ENCODE assay signal across 9 mouse cellular contexts in the genomic region with DNA sequence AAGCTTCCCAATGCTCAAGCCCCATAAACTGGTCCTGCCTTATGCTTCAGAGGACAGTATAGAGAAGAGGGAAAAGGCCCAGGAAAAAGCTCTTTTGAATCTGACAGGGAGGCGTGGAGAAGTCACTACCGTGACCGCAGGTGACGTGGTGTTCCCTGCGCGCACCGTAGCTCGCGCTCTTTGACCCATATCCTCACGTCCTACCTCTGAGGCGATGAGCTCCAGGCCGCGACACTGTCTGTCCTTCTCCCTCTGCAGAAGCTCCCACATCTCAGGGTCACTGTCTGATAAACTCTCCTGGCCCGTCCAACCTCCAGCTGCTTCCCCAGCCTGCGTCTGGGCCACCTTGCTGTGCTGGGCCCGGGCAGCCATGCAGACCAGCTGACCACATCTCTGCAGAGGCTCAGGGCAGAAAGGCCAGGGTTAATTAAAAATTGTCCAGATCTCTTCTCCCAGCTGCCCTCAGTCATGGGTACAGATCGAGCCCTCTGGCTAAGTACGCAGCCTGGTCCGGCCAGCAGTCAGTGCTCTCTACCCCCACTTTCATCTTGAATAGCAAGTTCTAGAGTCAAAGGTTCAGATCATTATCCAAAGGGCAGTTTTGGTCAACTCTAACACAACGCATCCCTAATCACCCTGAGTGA. TPM values are rescaled to one million over a fixed set of nuclear protein-coding genes. Genes with fewer than 3 reads are reported as not detected.
DNase-seq lines count a peak whose midpoint lies in the region; ATAC-seq and TF ChIP-seq lines count a peak whose summit lies in the region.
"Had no signal": no experiment of that assay in that cellular context is flagged by ENCODE, and none has a peak within 500 bp of the region (broad histone marks: within the 10 kb centered on the region; RNA-seq: fewer than 3 reads in every experiment).

No protein-coding gene starts in this region.

- no peak for ATAC-seq in hindbrain, embryonic 14.5 days (ENCODE audit: low FRiP score)
- peak; percentile 5; the same call in 1 of the 2 replicates for ATAC-seq in liver, embryonic 13.5 days (ENCODE audit: low read depth)
- no peak for ATAC-seq in frontal cortex, adult (ENCODE audit: low TSS enrichment)

- peak overlapping the region; percentile 92 for H3K4me3 ChIP-seq in E14TG2a.4 (replicated peaks; ENCODE audit: low read length)
- H3K4me3 ChIP-seq in hindbrain, embryonic 14.5 days (replicated peaks; ENCODE audit: low read length) = no peak overlapping the region
- peak overlapping the region; percentile 72 for H3K4me3 ChIP-seq in liver, embryonic 13.5 days (replicated peaks)

- H3K27ac ChIP-seq in hindbrain, embryonic 14.5 days = no peak overlapping the region
- peak overlapping the region; percentile 86 for H3K27ac ChIP-seq in liver, embryonic 13.5 days

- peak overlapping the region; percentile 77 for H3K4me2 ChIP-seq in hindbrain, embryonic 14.5 days (replicated peaks)
- peak overlapping the region; percentile 87 for H3K4me2 ChIP-seq in liver, embryonic 13.5 days

- H3K9me3 ChIP-seq in E14TG2a.4 (ENCODE audit: low read length) = no peaks in the 10 kb centered on the region
- H3K9me3 ChIP-seq in hindbrain, embryonic 14.5 days (ENCODE audit: control insufficient read depth, low read length) = no peaks in the 10 kb centered on the region
- no peaks in the 10 kb centered on the region for H3K9me3 ChIP-seq in liver, embryonic 13.5 days (replicated peaks)

- H3K27me3 ChIP-seq in E14TG2a.4 (ENCODE audit: insufficient read depth, low read length) = peaks cover 50% of the 10 kb centered on the region
- peaks cover 10% of the 10 kb centered on the region; the same call in 1 of the 2 replicates for H3K27me3 ChIP-seq in hindbrain, embryonic 14.5 days (ENCODE audit: control insufficient read depth, insufficient read depth, low read length)
- peaks cover 52% of the 10 kb centered on the region for H3K27me3 ChIP-seq in liver, embryonic 13.5 days

- no peak overlapping the region for H3K9ac ChIP-seq in hindbrain, embryonic 14.5 days
- H3K9ac ChIP-seq in liver, embryonic 13.5 days = peak overlapping the region; percentile 84

- peak; percentile 22 for DNase-seq in cerebellum, adult 11-12 months
- no peak for DNase-seq in cerebellum, postnatal 14 days
- no peak for DNase-seq in hindbrain, embryonic 14.5 days (ENCODE audit: low spot score)
- DNase-seq in liver, embryonic 13.5 days = no peak
- DNase-seq in gastrocnemius, postnatal 36 days = no peak
- no peak for DNase-seq in adrenal gland, adult 18-20 months (ENCODE audit: low spot score in 2 of 2)
- DNase-seq: right cerebral cortex, postnatal 4 days had no signal

- 80% methylated on average over 20 of the region's 20 CpGs for WGBS in hindbrain, embryonic 14.5 days
- WGBS in liver, embryonic 13.5 days (ENCODE audit: insufficient replicate concordance) = 68% methylated on average over 20 of the region's 20 CpGs

- TF ChIP-seq CTCF in E14TG2a.4 (conservative IDR thresholded peaks at IDR 0.05; ENCODE audit: low read length) = no peak

- H3K4me1 ChIP-seq in E14TG2a.4 (replicated peaks; ENCODE audit: low read depth, low read length) = peaks cover 93% of the 10 kb centered on the region
- peaks cover 40% of the 10 kb centered on the region for H3K4me1 ChIP-seq in hindbrain, embryonic 14.5 days (replicated peaks; ENCODE audit: control insufficient read depth, insufficient read depth, low read length)
- H3K4me1 ChIP-seq in liver, embryonic 13.5 days (replicated peaks) = peaks cover 53% of the 10 kb centered on the region

- H3K36me3 ChIP-seq in E14TG2a.4 (ENCODE audit: insufficient read depth, low read length) = peaks cover 53% of the 10 kb centered on the region
- peaks cover 11% of the 10 kb centered on the region; the same call in 1 of the 2 replicates for H3K36me3 ChIP-seq in hindbrain, embryonic 14.5 days (replicated peaks; ENCODE audit: control insufficient read depth, insufficient read depth)
- peaks cover 42% of the 10 kb centered on the region for H3K36me3 ChIP-seq in liver, embryonic 13.5 days

- intact Hi-C loops in gastrocnemius, postnatal 36 days (cut with DNase I) = no loop called here

RNA-seq across cellular contexts. Expression of a gene that starts 1.4 kb away (rescaled TPM):
- polyA plus RNA-seq in hindbrain, embryonic 14.5 days (2014; fragmentation: Nextera tagmentation; extraction: Ambion mirVana) = 45.6 and 47.4 TPM in 2 replicates
- 133 and 142 TPM in 2 replicates for polyA plus RNA-seq in liver, embryonic 13.5 days (2015; fragmentation: Nextera tagmentation; extraction: Ambion mirVana)
- total RNA-seq in gastrocnemius, postnatal 36 days (2021) = 10 to 100 TPM; 23.4 to 26.4 TPM
- 10 to 100 TPM; 38.6 to 46.5 TPM for total RNA-seq in adrenal gland, adult 18-20 months (2021)

RNA-seq across cellular contexts. Expression of a gene that starts 6.1 kb away (rescaled TPM):
- polyA plus RNA-seq in hindbrain, embryonic 14.5 days (2014; fragmentation: Nextera tagmentation; extraction: Ambion mirVana) = 12.7 and 18.0 TPM in 2 replicates
- polyA plus RNA-seq in liver, embryonic 13.5 days (2015; fragmentation: Nextera tagmentation; extraction: Ambion mirVana) = 1.9 and 2.8 TPM in 2 replicates
- total RNA-seq in gastrocnemius, postnatal 36 days (2021) = 10 to 100 TPM; 11.0 to 11.3 TPM
- total RNA-seq in adrenal gland, adult 18-20 months (2021) = 10 to 100 TPM; 36.0 to 55.3 TPM

RNA-seq across cellular contexts. Expression of a gene that starts 13.5 kb away (rescaled TPM):
- 94.1 and 105 TPM in 2 replicates for polyA plus RNA-seq in hindbrain, embryonic 14.5 days (2014; fragmentation: Nextera tagmentation; extraction: Ambion mirVana)
- 0.13 TPM in 2 replicates for polyA plus RNA-seq in liver, embryonic 13.5 days (2015; fragmentation: Nextera tagmentation; extraction: Ambion mirVana)
- under 1 TPM; 0.20 TPM for total RNA-seq in gastrocnemius, postnatal 36 days (2021)
- total RNA-seq in adrenal gland, adult 18-20 months (2021) = 10 to 100 TPM in 1 of 2 experiments, 1 to 10 TPM in 1; 6.9 to 12.6 TPM

RNA-seq across cellular contexts. Expression of a gene that starts 19.4 kb away (rescaled TPM):
- polyA plus RNA-seq in hindbrain, embryonic 14.5 days (2014; fragmentation: Nextera tagmentation; extraction: Ambion mirVana) = 0.60 TPM in 1 of 2 replicates, not detected in the other
- 0.17 and 0.47 TPM in 2 replicates for polyA plus RNA-seq in liver, embryonic 13.5 days (2015; fragmentation: Nextera tagmentation; extraction: Ambion mirVana)
- total RNA-seq in gastrocnemius, postnatal 36 days (2021) = 100 to 1,000 TPM; 342 to 376 TPM
- 1 to 10 TPM; 1.1 to 1.9 TPM for total RNA-seq in adrenal gland, adult 18-20 months (2021)

Comparison
In these comparisons a context has a peak if more than half of its experiments do, and no peak if none do; other contexts are left out.
1. RNA of a gene that starts 13.5 kb away (total RNA-seq): 6.9 to 12.6 TPM in adrenal gland, adult 18-20 months; 0.20 TPM in gastrocnemius, postnatal 36 days; every median in the first group is over 4 times any median in the second.